Mouse (Mus musculus): ENCODE measurements at regions not wholly inside any gene's neighbourhood (a gene's known extent, or its start where the extent isn't known, plus 50 kb on each side); places are given as distances from the start of the nearest gene placed in this dataset.

- dilution Hi-C loops (cut with MboI; ENCODE audit: extremely low pct_ligation_motif_present, extremely low pct_unique_long_range_greater_than_20kb, low sequenced_read_pairs): no loop called here
- H3K36me3 ChIP-seq (replicated peaks in 1 of 2; ENCODE audit: control insufficient read depth in 1 of 2, insufficient read depth in 1 of 2, low read length in 1 of 2): no peaks in the 10 kb centered on the region
- no peaks in the 10 kb centered on the region for H3K9me3 ChIP-seq (replicated peaks; ENCODE audit: low read length)
- H3K4me2 ChIP-seq (ENCODE audit: insufficient read depth, low read depth, poor library complexity, severe bottlenecking): no peak overlapping the region
- H3K79me2 ChIP-seq (replicated peaks; ENCODE audit: control insufficient read depth, extremely low read depth, insufficient read depth, poor library complexity, severe bottlenecking): no peaks in the 10 kb centered on the region
- H3K4me1 ChIP-seq (ENCODE audit: control insufficient read depth in 1 of 2, insufficient read depth in 2 of 2): peaks cover 0 to 8% of the 10 kb centered on the region in 2 experiments; a peak in 2 of 4 replicates
- no peaks in the 10 kb centered on the region for H3K27me3 ChIP-seq (replicated peaks)
- in situ Hi-C loops (cut with MboI; ENCODE audit: low pct_ligation_motif_present, low pct_unique_long_range_greater_than_20kb, low sequenced_read_pairs): no loop called here
- no peak overlapping the region for H3K27ac ChIP-seq (ENCODE audit: insufficient read depth, low read depth)
- no peak overlapping the region for H3K9ac ChIP-seq (ENCODE audit: insufficient read depth, low read depth)
- TF ChIP-seq RCOR1 (conservative IDR thresholded peaks at IDR 0.05; ENCODE audit: low read depth, low read length) (no peak), POLR2A (IDR thresholded peaks at IDR 0.05; ENCODE audit: low read depth, low read length) (no peak), MYC (IDR thresholded peaks at IDR 0.05; ENCODE audit: low read depth, low read length) (no peak), TCF12 (IDR thresholded peaks at IDR 0.05; ENCODE audit: low read depth, low read length) (no peak)
- no peak overlapping the region for H3K4me3 ChIP-seq (replicated peaks in 1 of 3; ENCODE audit: low read depth in 2 of 3, low read length in 2 of 3, poor library complexity in 1 of 3)
- no peak for DNase-seq (ENCODE audit: extremely low read depth)
Measured at GRCm38 (mm10) chr4:53227071-53227470, 67.4 kb upstream of the Abca1 start.

DNA sequence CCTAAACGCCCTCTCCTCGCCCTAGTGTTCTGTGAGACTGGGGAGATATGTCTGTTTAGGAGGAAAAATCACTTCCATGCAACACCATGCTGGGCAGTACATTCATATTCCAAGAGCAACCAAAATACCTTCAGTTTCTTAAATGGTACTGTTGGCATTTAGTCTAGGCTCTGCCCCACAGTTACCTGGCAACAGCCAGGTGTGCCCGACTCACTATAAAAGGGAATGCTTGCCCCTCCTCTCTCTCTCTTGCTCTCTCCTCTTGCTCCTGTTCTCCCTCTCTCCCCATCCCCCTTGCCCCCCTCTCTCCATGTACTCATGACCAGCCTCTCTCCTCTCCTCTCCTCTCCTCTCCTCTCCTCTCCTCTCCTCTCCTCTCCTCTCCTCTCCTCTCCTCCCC, 66.7 kb upstream of the Abca1 start:
- TF ChIP-seq HCFC1 (IDR thresholded peaks at IDR 0.05; ENCODE audit: low read depth, low read length) (no peak), USF2 (conservative IDR thresholded peaks at IDR 0.05; ENCODE audit: low read depth, low read length) (no peak), USF1 (IDR thresholded peaks at IDR 0.05; ENCODE audit: low read depth, low read length) (no peak), MAFK (IDR thresholded peaks at IDR 0.05; ENCODE audit: insufficient replicate concordance, low read length) (no peak), MAX (IDR thresholded peaks at IDR 0.05; ENCODE audit: low read length) (no peak), EP300 (IDR thresholded peaks at IDR 0.05; ENCODE audit: low read length) (no peak), MEF2A (IDR thresholded peaks at IDR 0.05; ENCODE audit: borderline replicate concordance, low read depth, low read length) (no peak), RCOR1 (conservative IDR thresholded peaks at IDR 0.05; ENCODE audit: low read depth, low read length) (no peak), ZMIZ1 (IDR thresholded peaks at IDR 0.05; ENCODE audit: low read depth, low read length) (no peak), ZKSCAN1 (IDR thresholded peaks at IDR 0.05; ENCODE audit: borderline replicate concordance, low read depth, low read length) (no peak), JUND (conservative IDR thresholded peaks at IDR 0.05; ENCODE audit: low read depth, low read length) (no peak), IRF4 (IDR thresholded peaks at IDR 0.05; ENCODE audit: low read depth, low read length) (no peak), GABPA (IDR thresholded peaks at IDR 0.05; ENCODE audit: insufficient replicate concordance, low read depth, low read length) (no peak), BHLHE40 (IDR thresholded peaks at IDR 0.05; ENCODE audit: low read depth, low read length) (no peak), PAX5 (IDR thresholded peaks at IDR 0.05; ENCODE audit: low read length) (no peak), MYC (IDR thresholded peaks at IDR 0.05; ENCODE audit: low read depth, low read length) (no peak), MAZ (IDR thresholded peaks at IDR 0.05; ENCODE audit: low read depth, low read length) (no peak), ZC3H11A (IDR thresholded peaks at IDR 0.05; ENCODE audit: low read depth, low read length) (no peak), E2F4 (IDR thresholded peaks at IDR 0.05; ENCODE audit: insufficient replicate concordance, low read depth, low read length) (no peak), MXI1 (IDR thresholded peaks at IDR 0.05; ENCODE audit: low read depth, low read length) (no peak)
- Histone ChIP-seq H3K27me3 (replicated peaks) (no peaks in the 10 kb centered on the region), H3K4me2 (ENCODE audit: insufficient read depth, low read depth, poor library complexity, severe bottlenecking) (no peak overlapping the region), H3K36me3 (replicated peaks in 1 of 2; ENCODE audit: control insufficient read depth in 1 of 2, insufficient read depth in 1 of 2, low read length in 1 of 2) (no peaks in the 10 kb centered on the region), H3K79me2 (replicated peaks; ENCODE audit: control insufficient read depth, extremely low read depth, insufficient read depth, poor library complexity, severe bottlenecking) (no peaks in the 10 kb centered on the region), H3K4me3 (replicated peaks in 1 of 3; ENCODE audit: low read depth in 2 of 3, low read length in 2 of 3, poor library complexity in 1 of 3) (no peak overlapping the region), H3K9ac (ENCODE audit: insufficient read depth, low read depth) (no peak overlapping the region), H3K27ac (ENCODE audit: insufficient read depth, low read depth) (no peak overlapping the region), H3K4me1 (ENCODE audit: control insufficient read depth in 1 of 2, insufficient read depth in 2 of 2) (peaks cover 0 to 8% of the 10 kb centered on the region in 2 experiments; a peak in 2 of 4 replicates), H3K9me3 (replicated peaks; ENCODE audit: low read length) (no peaks in the 10 kb centered on the region)
- dilution Hi-C loops (cut with MboI; ENCODE audit: extremely low pct_ligation_motif_present, extremely low pct_unique_long_range_greater_than_20kb, low sequenced_read_pairs): no loop called here
- DNase-seq (ENCODE audit: extremely low read depth): no peak
- in situ Hi-C loops (cut with MboI; ENCODE audit: low pct_ligation_motif_present, low pct_unique_long_range_greater_than_20kb, low sequenced_read_pairs): no loop called here
